Mouse (Mus musculus): ENCODE results near the gene Il18r1. TPM values are rescaled to one million over a fixed set of nuclear protein-coding genes. Genes with fewer than 3 reads are reported as not detected.

The Il18r1 gene
- polyA plus RNA-seq, 1 experiment, result not detected

DNA sequence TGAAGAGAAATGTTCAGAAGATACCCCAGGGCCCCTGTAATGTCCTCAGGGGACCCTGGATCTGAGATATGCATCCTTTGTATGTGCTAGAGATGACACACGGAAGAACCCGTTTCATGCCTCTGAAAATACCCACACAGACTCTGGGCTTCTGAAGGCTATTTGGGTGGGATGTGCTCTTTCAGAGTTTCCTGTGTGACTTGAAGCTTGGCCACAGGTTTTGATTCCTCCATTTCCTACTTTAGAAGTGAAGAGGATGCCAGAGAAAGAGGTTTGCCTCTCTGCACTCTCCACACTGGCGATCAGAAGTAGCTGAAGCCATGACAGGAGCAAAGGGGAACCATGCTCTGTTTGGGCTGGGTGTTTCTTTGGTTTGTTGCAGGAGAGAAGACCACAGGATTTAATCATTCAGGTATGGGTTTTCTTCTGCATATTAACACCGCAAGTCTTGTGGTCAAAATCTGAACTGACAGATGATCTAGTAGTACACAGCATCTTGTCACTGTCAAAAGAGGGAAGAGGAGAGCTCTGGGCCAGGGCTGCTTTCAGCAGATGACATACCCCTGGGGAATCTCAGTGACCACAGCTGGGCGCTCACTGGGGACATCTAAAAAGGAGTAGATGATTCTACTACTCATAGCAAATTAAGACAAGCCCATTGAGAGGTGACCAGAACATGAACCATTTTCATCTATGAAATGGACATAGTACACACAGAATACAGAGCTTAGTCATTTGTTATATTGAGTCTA lies 58.8 kb downstream of the Il18r1 start:
- TF ChIP-seq POLR2A (IDR thresholded peaks at IDR 0.05; ENCODE audit: insufficient read depth, low read length), result no peak
- TF ChIP-seq EP300 (IDR thresholded peaks at IDR 0.05; ENCODE audit: insufficient read depth, low read depth, low read length), result no peak
- TF ChIP-seq CTCF (IDR thresholded peaks at IDR 0.05; ENCODE audit: low read depth, low read length), result no peak
- H3K4me3 ChIP-seq (ENCODE audit: low read depth, low read length), result no peak overlapping the region
- H3K27me3 ChIP-seq (ENCODE audit: control insufficient read depth, insufficient read depth, low read length, poor library complexity, severe bottlenecking), result no peaks in the 10 kb centered on the region; the same call in 1 of the 2 replicates
- H3K9ac ChIP-seq (ENCODE audit: low read depth, poor library complexity, severe bottlenecking), result no peak overlapping the region
- no peaks in the 10 kb centered on the region for H3K36me3 ChIP-seq (ENCODE audit: control insufficient read depth, insufficient read depth, low read length, poor library complexity, severe bottlenecking)
- no peaks in the 10 kb centered on the region for H3K9me3 ChIP-seq (replicated peaks; ENCODE audit: control insufficient read depth, insufficient read depth, low read length, poor library complexity, severe bottlenecking)
- no peaks in the 10 kb centered on the region for H3K4me1 ChIP-seq (ENCODE audit: control insufficient read depth, insufficient read depth, low read length)
- H3K27ac ChIP-seq (ENCODE audit: insufficient read depth, low read length), result no peak overlapping the region

DNA sequence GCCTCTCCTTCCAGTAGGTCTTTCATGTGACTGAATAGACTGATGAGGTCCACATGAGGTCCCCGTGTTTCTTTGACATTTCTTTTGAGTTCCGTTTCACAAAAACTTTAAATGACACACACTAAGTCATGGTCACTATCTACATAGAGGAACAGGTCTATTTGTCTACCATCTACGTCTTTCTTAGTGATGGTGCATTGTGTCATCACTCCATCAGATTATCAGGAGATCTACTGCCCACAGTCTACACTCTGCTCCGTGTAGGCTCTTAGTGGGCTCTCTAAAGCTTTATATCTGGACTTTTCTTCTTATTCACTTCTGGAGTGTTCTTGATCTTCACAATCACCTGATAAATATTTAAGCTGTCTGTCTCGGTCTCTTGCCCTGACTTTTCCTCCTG lies 63.9 kb downstream of the Il18r1 start:
- H3K4me1 ChIP-seq (ENCODE audit: control insufficient read depth, insufficient read depth, low read length), result no peaks in the 10 kb centered on the region
- no peaks in the 10 kb centered on the region; the same call in 1 of the 2 replicates for H3K27me3 ChIP-seq (ENCODE audit: control insufficient read depth, insufficient read depth, low read length, poor library complexity, severe bottlenecking)
- TF ChIP-seq CTCF (IDR thresholded peaks at IDR 0.05; ENCODE audit: low read depth, low read length) (no peak), EP300 (IDR thresholded peaks at IDR 0.05; ENCODE audit: insufficient read depth, low read depth, low read length) (no peak), POLR2A (IDR thresholded peaks at IDR 0.05; ENCODE audit: insufficient read depth, low read length) (no peak)
- no peak overlapping the region for H3K27ac ChIP-seq (ENCODE audit: insufficient read depth, low read length)
- H3K9ac ChIP-seq (ENCODE audit: low read depth, poor library complexity, severe bottlenecking), result no peak overlapping the region
- no peaks in the 10 kb centered on the region for H3K9me3 ChIP-seq (replicated peaks; ENCODE audit: control insufficient read depth, insufficient read depth, low read length, poor library complexity, severe bottlenecking)
- H3K4me3 ChIP-seq (ENCODE audit: low read depth, low read length), result no peak overlapping the region
- H3K36me3 ChIP-seq (ENCODE audit: control insufficient read depth, insufficient read depth, low read length, poor library complexity, severe bottlenecking), result no peaks in the 10 kb centered on the region

DNA sequence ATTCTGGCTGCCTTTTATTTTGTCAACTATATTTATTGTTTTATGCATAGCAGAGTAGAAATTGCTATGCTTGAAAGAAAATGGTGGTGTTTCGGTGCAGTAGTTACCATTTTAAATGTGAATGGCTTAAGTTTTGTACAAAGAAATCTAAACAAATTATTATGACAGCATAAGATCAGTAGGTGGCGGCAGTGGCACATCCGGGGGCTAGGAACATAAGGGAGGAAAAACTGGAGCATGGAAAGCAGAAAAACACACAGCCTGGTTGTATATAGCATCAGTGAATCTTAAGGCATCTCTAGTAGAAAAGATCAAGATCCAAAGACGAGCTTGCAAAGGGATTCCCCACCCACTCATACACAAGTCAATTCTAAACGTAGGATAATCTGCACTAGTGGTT lies 72.2 kb downstream of the Il18r1 start:
- Histone ChIP-seq H3K27ac (ENCODE audit: insufficient read depth, low read length) (no peak overlapping the region), H3K27me3 (ENCODE audit: control insufficient read depth, insufficient read depth, low read length, poor library complexity, severe bottlenecking) (no peaks in the 10 kb centered on the region; the same call in 1 of the 2 replicates), H3K4me3 (ENCODE audit: low read depth, low read length) (no peak overlapping the region), H3K4me1 (ENCODE audit: control insufficient read depth, insufficient read depth, low read length) (no peaks in the 10 kb centered on the region), H3K36me3 (ENCODE audit: control insufficient read depth, insufficient read depth, low read length, poor library complexity, severe bottlenecking) (no peaks in the 10 kb centered on the region), H3K9ac (ENCODE audit: low read depth, poor library complexity, severe bottlenecking) (no peak overlapping the region), H3K9me3 (replicated peaks; ENCODE audit: control insufficient read depth, insufficient read depth, low read length, poor library complexity, severe bottlenecking) (no peaks in the 10 kb centered on the region; the same call in 1 of the 2 replicates)
- TF ChIP-seq EP300 (IDR thresholded peaks at IDR 0.05; ENCODE audit: insufficient read depth, low read depth, low read length) (no peak), CTCF (IDR thresholded peaks at IDR 0.05; ENCODE audit: low read depth, low read length) (no peak), POLR2A (IDR thresholded peaks at IDR 0.05; ENCODE audit: insufficient read depth, low read length) (no peak)

DNA sequence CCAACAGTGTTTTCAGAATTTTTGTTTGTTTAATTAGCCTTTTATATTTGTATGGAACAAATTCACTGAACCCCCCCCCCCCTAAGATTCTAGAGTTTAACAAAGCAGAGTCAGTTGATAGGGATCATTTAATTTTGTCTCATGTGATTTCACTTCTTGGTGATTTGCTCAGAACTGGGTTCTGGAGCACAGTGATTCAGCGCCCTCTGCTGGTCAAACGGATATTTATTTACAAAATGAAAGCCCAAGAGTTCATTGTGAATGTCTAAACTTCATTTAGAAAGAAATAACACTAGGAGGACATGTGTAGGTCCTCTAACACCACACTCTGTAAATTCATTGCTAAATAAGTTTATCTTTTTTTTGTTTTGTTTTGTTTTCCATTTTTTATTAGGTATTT lies 79.3 kb downstream of the Il18r1 start:
- no peaks in the 10 kb centered on the region; the same call in 1 of the 2 replicates for H3K9me3 ChIP-seq (replicated peaks; ENCODE audit: control insufficient read depth, insufficient read depth, low read length, poor library complexity, severe bottlenecking)
- no peaks in the 10 kb centered on the region for H3K27me3 ChIP-seq (ENCODE audit: control insufficient read depth, insufficient read depth, low read length, poor library complexity, severe bottlenecking)
- H3K9ac ChIP-seq (ENCODE audit: low read depth, poor library complexity, severe bottlenecking), result no peak overlapping the region
- no peak overlapping the region for H3K27ac ChIP-seq (ENCODE audit: insufficient read depth, low read length)
- H3K4me1 ChIP-seq (ENCODE audit: control insufficient read depth, insufficient read depth, low read length), result no peaks in the 10 kb centered on the region
- H3K36me3 ChIP-seq (ENCODE audit: control insufficient read depth, insufficient read depth, low read length, poor library complexity, severe bottlenecking), result no peaks in the 10 kb centered on the region
- TF ChIP-seq EP300 (IDR thresholded peaks at IDR 0.05; ENCODE audit: insufficient read depth, low read depth, low read length) (no peak), CTCF (IDR thresholded peaks at IDR 0.05; ENCODE audit: low read depth, low read length) (no peak), POLR2A (IDR thresholded peaks at IDR 0.05; ENCODE audit: insufficient read depth, low read length) (no peak)
- H3K4me3 ChIP-seq (ENCODE audit: low read depth, low read length), result no peak overlapping the region

DNA sequence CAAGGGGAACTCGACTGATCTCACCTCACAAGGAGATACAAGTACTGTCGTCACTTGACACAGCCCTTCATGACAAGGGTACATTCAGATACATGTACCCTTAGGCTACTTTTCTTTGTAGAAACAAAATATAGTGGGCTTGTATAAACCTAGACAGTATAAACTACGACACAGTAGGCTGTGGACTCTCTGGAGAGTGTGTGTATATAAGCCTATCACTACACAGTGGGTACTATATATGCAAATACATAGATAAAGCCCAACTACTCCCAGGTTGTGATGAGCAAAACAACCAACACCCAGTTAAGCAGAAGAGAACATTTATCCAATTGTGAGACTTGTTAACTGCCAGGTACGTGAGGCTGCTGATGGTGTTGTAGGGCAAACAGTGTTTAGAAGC lies 81.3 kb downstream of the Il18r1 start:
- H3K4me1 ChIP-seq (ENCODE audit: control insufficient read depth, insufficient read depth, low read length), result no peaks in the 10 kb centered on the region
- no peaks in the 10 kb centered on the region for H3K9me3 ChIP-seq (replicated peaks; ENCODE audit: control insufficient read depth, insufficient read depth, low read length, poor library complexity, severe bottlenecking)
- no peak for TF ChIP-seq CTCF (IDR thresholded peaks at IDR 0.05; ENCODE audit: low read depth, low read length)
- TF ChIP-seq EP300 (IDR thresholded peaks at IDR 0.05; ENCODE audit: insufficient read depth, low read depth, low read length), result no peak
- TF ChIP-seq POLR2A (IDR thresholded peaks at IDR 0.05; ENCODE audit: insufficient read depth, low read length), result no peak
- no peak overlapping the region for H3K9ac ChIP-seq (ENCODE audit: low read depth, poor library complexity, severe bottlenecking)
- H3K27ac ChIP-seq (ENCODE audit: insufficient read depth, low read length), result no peak overlapping the region
- H3K27me3 ChIP-seq (ENCODE audit: control insufficient read depth, insufficient read depth, low read length, poor library complexity, severe bottlenecking), result no peaks in the 10 kb centered on the region
- no peaks in the 10 kb centered on the region for H3K36me3 ChIP-seq (ENCODE audit: control insufficient read depth, insufficient read depth, low read length, poor library complexity, severe bottlenecking)
- H3K4me3 ChIP-seq (ENCODE audit: low read depth, low read length), result no peak overlapping the region

DNA sequence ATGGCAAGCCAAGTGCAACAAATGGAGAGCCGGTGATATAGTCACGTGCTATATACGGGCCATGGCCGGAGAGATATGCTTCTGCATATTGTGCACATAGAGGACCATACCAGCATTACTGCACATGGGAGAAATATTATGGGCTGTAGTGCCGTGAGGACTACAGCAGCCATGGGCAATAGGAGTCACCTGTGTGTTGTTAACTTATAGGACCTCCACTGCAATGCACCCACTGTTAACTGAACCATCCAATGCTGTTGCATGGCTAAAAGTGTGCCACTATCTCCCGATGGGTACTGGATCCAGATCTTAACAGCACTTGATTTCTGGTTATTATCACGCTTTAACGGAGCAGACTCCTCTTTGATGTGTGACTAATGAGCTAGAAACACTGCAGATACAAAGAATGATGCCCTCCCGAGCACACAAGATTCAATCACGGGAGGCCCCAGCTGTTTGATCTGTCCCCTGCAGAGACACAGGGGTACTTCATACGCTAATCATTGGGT lies 81.8 kb downstream of the Il18r1 start:
- no peak overlapping the region for H3K27ac ChIP-seq (ENCODE audit: insufficient read depth, low read length)
- H3K9me3 ChIP-seq (replicated peaks; ENCODE audit: control insufficient read depth, insufficient read depth, low read length, poor library complexity, severe bottlenecking), result no peaks in the 10 kb centered on the region
- H3K9ac ChIP-seq (ENCODE audit: low read depth, poor library complexity, severe bottlenecking), result no peak overlapping the region
- no peaks in the 10 kb centered on the region for H3K36me3 ChIP-seq (ENCODE audit: control insufficient read depth, insufficient read depth, low read length, poor library complexity, severe bottlenecking)
- H3K4me1 ChIP-seq (ENCODE audit: control insufficient read depth, insufficient read depth, low read length), result no peaks in the 10 kb centered on the region
- H3K4me3 ChIP-seq (ENCODE audit: low read depth, low read length), result no peak overlapping the region
- no peaks in the 10 kb centered on the region for H3K27me3 ChIP-seq (ENCODE audit: control insufficient read depth, insufficient read depth, low read length, poor library complexity, severe bottlenecking)
- no peak for TF ChIP-seq POLR2A (IDR thresholded peaks at IDR 0.05; ENCODE audit: insufficient read depth, low read length)
- no peak for TF ChIP-seq CTCF (IDR thresholded peaks at IDR 0.05; ENCODE audit: low read depth, low read length)
- no peak for TF ChIP-seq EP300 (IDR thresholded peaks at IDR 0.05; ENCODE audit: insufficient read depth, low read depth, low read length)

Measured in ES-Bruce4 (cell line).